Mouse (Mus musculus) ES-Bruce4 (cell line): ENCODE results near the gene Wnt8b. TPM values are rescaled to one million over a fixed set of nuclear protein-coding genes. Genes with fewer than 3 reads are reported as not detected.

Experiments used
- H3K27ac ChIP-seq: 2 replicates; pipeline ENCODE4 v1.5.1; 2012; ENCODE audit warnings: low read length, inconsistent platforms; ENCODE audit not compliant: insufficient read depth
- H3K27me3 ChIP-seq: 2 replicates; pipeline ENCODE4 v1.6.1; 2012; ENCODE audit warnings: mild to moderate bottlenecking, low read length, inconsistent platforms; ENCODE audit not compliant: control insufficient read depth, poor library complexity, insufficient read depth, severe bottlenecking
- H3K36me3 ChIP-seq: 2 replicates; pipeline ENCODE4 v1.6.1; 2012; ENCODE audit warnings: inconsistent platforms, mild to moderate bottlenecking, low read length, moderate library complexity; ENCODE audit not compliant: control insufficient read depth, poor library complexity, insufficient read depth, severe bottlenecking
- H3K4me1 ChIP-seq: one replicate; pipeline ENCODE4 v1.8.1; 2011; ENCODE audit warnings: low read length; ENCODE audit not compliant: control insufficient read depth, insufficient read depth
- H3K4me3 ChIP-seq: 2 replicates; pipeline ENCODE4 v1.5.1; 2011; ENCODE audit warnings: low read depth, mild to moderate bottlenecking, low read length
- H3K9ac ChIP-seq: 2 replicates; pipeline ENCODE4 v1.6.1; 2012; ENCODE audit warnings: low read depth, mild to moderate bottlenecking, inconsistent platforms; ENCODE audit not compliant: poor library complexity, severe bottlenecking
- H3K9me3 ChIP-seq: replicated peaks from 2 replicates; pipeline ENCODE4 v1.6.1; 2012; ENCODE audit warnings: mild to moderate bottlenecking, low read length, inconsistent platforms; ENCODE audit not compliant: control insufficient read depth, poor library complexity, insufficient read depth, severe bottlenecking
- CTCF ChIP-seq: IDR thresholded peaks from one replicate; pipeline ENCODE4 v1.8.1; 2011; ENCODE audit warnings: low read depth, low read length
- EP300 ChIP-seq: IDR thresholded peaks from 2 replicates; pipeline ENCODE4 v1.6.1; 2011; ENCODE audit warnings: low read depth, low read length; ENCODE audit not compliant: insufficient read depth
- POLR2A ChIP-seq: IDR thresholded peaks from one replicate; pipeline ENCODE4 v1.8.1; 2011; ENCODE audit warnings: low read length; ENCODE audit not compliant: insufficient read depth
- polyA plus RNA-seq: library from polyadenylated mRNA; stranded (reverse); fragments of >200 nt; gene quantifications from 2 replicates; pipeline ENCODE4 v1.2.4, GENCODE M21; 2011; ENCODE audit warnings: low read depth; ENCODE audit not compliant: missing spikeins, insufficient read depth, insufficient read length

Gene Wnt8b
- not detected in 2 replicates for polyA plus RNA-seq

DNA sequence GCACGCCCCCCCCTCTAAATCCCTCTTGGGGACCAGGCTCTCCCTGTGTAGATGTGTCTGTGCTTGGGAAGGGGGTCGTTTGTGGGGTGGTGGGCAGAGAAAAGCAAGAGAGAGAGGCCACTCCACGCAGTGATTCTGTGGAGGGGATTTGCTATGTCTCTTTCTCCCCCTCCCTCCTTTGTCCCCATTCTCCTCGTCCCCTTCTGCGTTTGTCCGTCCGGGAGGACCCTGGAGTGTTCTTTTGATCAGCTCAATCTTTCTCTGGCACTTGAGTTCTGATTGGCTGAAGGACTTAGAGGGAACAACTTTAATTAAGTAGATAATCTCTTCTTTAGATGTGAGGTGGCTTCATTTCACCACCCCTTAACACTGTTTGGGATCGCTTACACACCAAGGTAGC lies at the start of gene Wnt8b:
TSS of gene Wnt8b (plus strand) at position 345 of the 400 bp plus-strand sequence.
- no peaks in the 10 kb centered on the region for H3K4me1 ChIP-seq
- H3K36me3 ChIP-seq = no peaks in the 10 kb centered on the region
- TF ChIP-seq EP300 (no peak), CTCF (no peak), POLR2A (no peak)
- H3K4me3 ChIP-seq = no peak within 1 kb of the TSS
- H3K27ac ChIP-seq = no peak within 1 kb of the TSS
- no peak within 1 kb of the TSS for H3K9ac ChIP-seq
- no peaks in the 10 kb centered on the region for H3K9me3 ChIP-seq
- no peaks in the 10 kb centered on the region for H3K27me3 ChIP-seq

DNA sequence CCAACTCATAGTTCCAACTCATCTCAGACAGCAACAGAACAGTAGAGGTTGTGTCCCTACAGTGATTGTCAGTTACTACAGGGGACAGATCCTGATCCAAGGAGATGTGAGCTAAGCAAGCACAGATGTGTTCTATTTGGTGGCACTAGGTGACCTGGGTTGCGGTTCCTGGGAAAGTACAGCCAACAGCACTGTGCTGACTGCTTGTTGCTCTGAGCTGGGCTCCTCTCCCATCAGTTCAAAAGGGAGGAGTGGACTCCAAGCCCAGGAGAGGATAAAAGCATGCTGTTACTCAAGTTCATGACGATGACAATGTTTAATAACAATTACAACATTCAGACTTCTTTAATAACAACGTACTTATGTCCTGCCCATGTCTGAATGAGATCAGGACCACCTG lies 47.5 kb upstream of the Wnt8b start:
- Histone ChIP-seq H3K4me1 (no peaks in the 10 kb centered on the region), H3K4me3 (no peak overlapping the region), H3K36me3 (no peaks in the 10 kb centered on the region), H3K27ac (no peak overlapping the region), H3K27me3 (no peaks in the 10 kb centered on the region), H3K9ac (no peak overlapping the region), H3K9me3 (no peaks in the 10 kb centered on the region)
- TF ChIP-seq CTCF = no peak
- TF ChIP-seq POLR2A = no peak
- TF ChIP-seq EP300 = no peak

DNA sequence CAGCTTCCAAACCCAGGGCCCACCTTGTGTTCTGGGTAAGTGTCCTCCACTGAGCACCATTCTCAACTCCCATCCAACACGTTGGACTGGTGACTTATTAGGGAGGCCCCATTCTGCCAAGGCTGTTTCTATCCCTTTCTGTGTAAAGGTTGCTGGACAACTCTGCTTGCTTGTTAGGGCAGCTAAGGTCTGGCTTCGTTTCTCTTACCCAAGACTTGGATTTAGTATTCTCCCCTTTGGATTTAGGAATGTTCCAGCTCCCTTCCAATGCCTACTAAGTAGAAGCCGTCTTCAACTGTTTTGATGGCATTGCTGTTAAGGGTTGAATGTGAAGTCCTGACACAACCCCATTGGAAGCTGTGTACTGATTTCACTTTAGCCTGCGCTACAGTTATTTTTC lies 45.3 kb upstream of the Wnt8b start:
- Histone ChIP-seq H3K4me1 (no peaks in the 10 kb centered on the region), H3K4me3 (no peak overlapping the region), H3K9me3 (no peaks in the 10 kb centered on the region), H3K36me3 (no peaks in the 10 kb centered on the region), H3K27ac (no peak overlapping the region), H3K27me3 (no peaks in the 10 kb centered on the region), H3K9ac (no peak overlapping the region)
- TF ChIP-seq CTCF (no peak), EP300 (no peak), POLR2A (no peak)

DNA sequence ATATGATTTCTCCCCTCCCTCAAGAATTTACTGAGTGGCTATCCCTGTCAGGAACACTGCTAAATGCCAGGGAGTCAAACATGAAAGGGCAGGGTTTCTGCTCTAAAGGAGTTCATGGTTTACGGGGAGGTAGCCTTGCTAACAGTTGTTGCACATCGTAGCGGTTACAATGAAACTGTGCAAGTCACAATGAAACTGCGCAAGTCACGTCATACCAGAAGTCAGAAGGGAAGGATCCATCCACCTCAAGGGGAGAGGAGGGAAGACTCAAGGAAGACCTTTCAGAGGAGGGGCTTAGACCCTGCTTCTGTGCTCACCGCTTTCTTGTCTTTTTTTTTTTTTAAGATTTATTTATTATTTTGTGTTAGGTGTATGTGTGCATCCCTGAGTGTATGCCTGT lies 38.4 kb upstream of the Wnt8b start:
- Histone ChIP-seq H3K36me3 (no peaks in the 10 kb centered on the region), H3K9ac (no peak overlapping the region), H3K4me3 (no peak overlapping the region), H3K27ac (no peak overlapping the region), H3K9me3 (no peaks in the 10 kb centered on the region), H3K27me3 (no peaks in the 10 kb centered on the region), H3K4me1 (peaks cover 5% of the 10 kb centered on the region)
- TF ChIP-seq POLR2A = no peak

DNA sequence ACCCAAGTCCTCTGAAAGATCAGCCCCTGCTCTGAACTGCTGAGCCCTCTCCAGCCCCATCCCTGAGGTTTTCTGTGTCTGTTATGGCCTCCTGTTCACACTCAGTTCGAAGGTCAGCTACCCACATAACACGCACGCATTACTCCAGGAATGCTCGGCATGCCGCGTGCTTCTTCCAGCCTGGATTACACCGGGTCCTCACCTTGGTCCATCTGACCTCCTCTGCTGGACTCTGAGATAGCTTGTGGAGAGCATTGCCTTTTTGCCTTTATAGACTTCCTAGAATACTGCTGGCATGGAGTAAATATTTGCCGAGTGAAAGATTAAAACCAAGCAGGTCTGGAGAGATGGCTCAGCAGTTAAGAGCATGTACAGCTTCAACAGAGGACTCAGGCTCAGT lies 37.9 kb upstream of the Wnt8b start:
- TF ChIP-seq EP300 = no peak
- no peak for TF ChIP-seq POLR2A
- no peak overlapping the region for H3K4me3 ChIP-seq
- no peaks in the 10 kb centered on the region for H3K9me3 ChIP-seq
- H3K36me3 ChIP-seq = no peaks in the 10 kb centered on the region
- H3K9ac ChIP-seq = no peak overlapping the region
- no peaks in the 10 kb centered on the region for H3K27me3 ChIP-seq
- no peak overlapping the region for H3K27ac ChIP-seq
- H3K4me1 ChIP-seq = peaks cover 5% of the 10 kb centered on the region

DNA sequence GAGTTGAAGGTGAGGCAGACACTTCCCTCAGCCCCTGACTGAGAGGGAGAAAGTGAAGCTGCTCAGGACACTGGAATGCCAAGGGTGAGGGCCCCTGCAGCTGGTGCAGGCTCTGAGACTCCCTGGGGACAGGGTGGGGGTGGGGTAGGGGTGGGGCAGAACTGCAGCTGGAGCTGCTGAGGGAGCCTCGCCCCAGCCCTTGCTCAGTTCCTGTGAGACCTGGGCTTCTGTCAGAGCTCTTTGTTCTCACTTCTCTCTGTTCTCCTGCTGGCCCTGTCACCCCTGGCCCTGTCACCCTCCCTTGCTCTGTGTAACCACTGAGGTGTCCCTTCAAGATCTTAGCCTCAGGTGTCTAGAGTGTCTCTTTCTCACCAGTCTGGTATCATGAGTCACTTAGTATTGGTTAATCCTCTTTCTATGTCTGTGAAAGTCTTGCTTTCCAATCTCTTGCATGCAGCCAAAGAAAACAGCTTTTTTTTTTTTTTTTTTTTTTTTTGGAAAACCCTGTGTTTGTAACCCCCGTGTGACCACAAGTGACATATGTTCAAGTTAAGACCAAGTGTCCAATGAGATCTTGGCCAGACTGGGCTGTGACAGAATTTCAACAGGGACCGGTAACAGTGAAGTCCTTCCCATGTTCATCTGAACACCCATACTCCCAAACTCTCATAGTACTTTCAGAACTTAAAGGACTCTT lies 35.8 kb upstream of the Wnt8b start:
- H3K9me3 ChIP-seq = no peaks in the 10 kb centered on the region
- H3K36me3 ChIP-seq = no peaks in the 10 kb centered on the region
- no peak overlapping the region for H3K9ac ChIP-seq
- H3K27ac ChIP-seq = no peak overlapping the region
- H3K4me3 ChIP-seq = no peak overlapping the region
- TF ChIP-seq EP300 = no peak
- no peak for TF ChIP-seq CTCF
- TF ChIP-seq POLR2A = no peak
- no peaks in the 10 kb centered on the region for H3K27me3 ChIP-seq
- H3K4me1 ChIP-seq = peaks cover 5% of the 10 kb centered on the region
